Mouse (Mus musculus) bone marrow, adult 2 months (tissue): Measurements from ENCODE around the gene Gm49354.
A peak's percentile ranks its signal among the peaks of the same experiment; 100 is the strongest.

Experiments
- CTCF ChIP-seq: fragments of 200-500 bp; IDR thresholded peaks from 2 replicates; pipeline ENCODE4 v1.5.1; 2011; ENCODE audit warnings: low read length, control low read depth; ENCODE audit not compliant: control insufficient read depth, insufficient read depth
- POLR2A ChIP-seq: fragments of 200-500 bp; IDR thresholded peaks from 2 replicates; pipeline ENCODE4 v1.6.1; 2011; ENCODE audit warnings: low read depth, mild to moderate bottlenecking, control low read depth, low read length, borderline replicate concordance; ENCODE audit not compliant: control insufficient read depth

DNA sequence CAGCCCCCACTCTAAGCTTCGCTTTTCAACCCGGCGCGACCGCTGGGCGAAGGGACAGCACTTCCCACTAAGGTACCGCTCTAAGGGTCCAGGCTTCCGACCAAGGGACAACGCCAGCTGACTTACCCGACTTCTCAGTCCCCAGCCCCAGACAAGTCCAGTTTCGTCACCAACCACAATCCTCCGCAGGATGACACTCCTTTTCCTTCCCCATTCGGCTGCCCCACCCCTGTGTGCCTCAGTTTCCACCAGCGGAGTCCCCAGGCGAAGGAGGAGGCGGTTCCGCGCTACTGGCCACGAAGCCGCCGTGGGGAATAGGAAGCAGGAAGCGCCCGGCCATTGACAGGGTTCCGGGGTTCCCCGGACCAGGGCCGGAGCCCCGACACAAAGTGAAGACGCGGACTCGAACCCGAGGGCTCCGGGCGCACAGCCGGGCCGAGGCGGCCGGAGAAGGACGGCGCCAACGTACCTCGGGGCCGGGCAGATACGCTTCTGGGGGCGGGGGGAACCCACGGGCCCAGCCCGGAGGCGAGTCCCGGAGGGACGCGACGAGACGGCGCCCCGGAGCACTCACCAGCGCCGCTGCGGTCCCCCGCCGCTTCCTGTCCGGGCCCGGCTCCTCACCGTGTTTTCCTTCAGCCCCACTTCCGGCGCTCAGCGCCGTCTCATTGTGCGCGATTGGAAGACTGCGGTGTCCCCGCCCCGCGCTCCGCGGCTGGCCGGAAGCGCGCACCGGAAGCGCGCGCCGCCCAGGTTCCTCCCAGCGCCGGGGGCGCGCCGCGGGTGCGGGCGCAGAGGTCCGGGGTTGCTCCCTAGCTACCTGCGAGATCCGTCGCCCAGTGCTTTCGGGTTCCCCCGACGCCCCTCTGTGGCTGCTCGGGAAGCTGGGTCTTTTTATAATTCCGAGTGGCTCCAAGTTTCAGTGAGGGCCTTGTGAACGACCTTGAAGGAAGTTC, 40.7 kb upstream of the Gm49354 start, which contains the start of gene Tut7:
- TF ChIP-seq POLR2A (peak; percentile 87), CTCF (no peak)
